Mouse (Mus musculus) lung, adult 2 months (tissue): Measurements from ENCODE around the gene Ing2.

Experiments
- CTCF ChIP-seq: fragments of 200-500 bp; IDR thresholded peaks from 2 replicates; pipeline ENCODE4 v1.5.1; 2011; ENCODE audit warnings: mild to moderate bottlenecking, low read length, control low read depth; ENCODE audit not compliant: insufficient read depth
- POLR2A ChIP-seq: fragments of 200-500 bp; IDR thresholded peaks from 2 replicates; pipeline ENCODE4 v1.6.1; 2011; ENCODE audit warnings: low read depth, mild to moderate bottlenecking, control low read depth, low read length, borderline replicate concordance; ENCODE audit errors: extremely low read depth

DNA sequence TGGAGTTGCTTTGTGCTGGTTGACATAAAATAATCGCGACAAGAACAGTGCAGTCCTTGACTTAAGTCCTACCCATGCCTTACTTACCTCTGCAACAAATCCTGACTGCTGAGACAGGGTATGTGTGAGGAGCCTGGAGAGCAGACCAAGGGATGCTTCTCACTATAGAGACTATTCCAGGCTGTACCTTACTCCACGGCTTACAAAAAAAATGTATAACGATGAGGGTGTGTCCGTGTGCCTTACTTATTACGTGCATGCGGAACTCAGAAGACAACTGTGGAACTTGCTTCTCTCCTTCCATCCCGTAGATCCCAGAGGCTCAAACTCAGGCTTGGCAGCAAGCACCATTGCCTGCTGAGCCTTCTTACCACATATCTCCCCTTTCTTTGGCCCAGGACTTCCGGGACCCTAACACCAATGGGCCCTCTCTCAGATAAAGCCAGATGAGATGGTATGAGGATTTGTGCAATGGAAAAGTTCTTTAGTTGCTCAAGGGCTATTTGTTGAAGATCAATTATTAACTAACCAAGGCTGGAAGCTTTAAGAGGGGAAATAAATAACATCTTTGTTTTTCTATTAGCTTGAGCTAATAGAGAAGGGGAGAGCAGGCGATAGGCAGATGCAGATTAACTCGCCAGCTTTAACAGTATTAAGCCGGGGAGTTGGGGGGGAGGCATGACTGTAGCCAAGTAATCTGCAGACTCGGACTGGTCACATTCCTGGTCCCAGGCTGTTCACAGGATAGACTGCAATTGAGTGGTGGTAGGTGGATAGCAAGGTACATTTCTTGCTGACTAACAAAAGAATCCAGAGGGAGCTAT is 23.2 kb downstream of the Ing2 start:
- TF ChIP-seq CTCF (no peak), POLR2A (no peak)
